Mouse (Mus musculus) mature B cell (primary cell): ENCODE measurements around the gene Efs.

Source experiments
- in situ Hi-C: fragments of 300-500 bp; cut with MboI; formaldehyde crosslinking; loops from 2 replicates; pipeline ENCODE4 v1.14.3; 2019

Efs gene

GRCm38 (mm10) chr14:54920076-54920685 lies 5.7 kb downstream of the Efs start:
- in situ Hi-C loops: no loop called here

GRCm38 (mm10) chr14:54913343-54913742 lies 12.6 kb downstream of the Efs start:
- in situ Hi-C loops: no loop called here

DNA sequence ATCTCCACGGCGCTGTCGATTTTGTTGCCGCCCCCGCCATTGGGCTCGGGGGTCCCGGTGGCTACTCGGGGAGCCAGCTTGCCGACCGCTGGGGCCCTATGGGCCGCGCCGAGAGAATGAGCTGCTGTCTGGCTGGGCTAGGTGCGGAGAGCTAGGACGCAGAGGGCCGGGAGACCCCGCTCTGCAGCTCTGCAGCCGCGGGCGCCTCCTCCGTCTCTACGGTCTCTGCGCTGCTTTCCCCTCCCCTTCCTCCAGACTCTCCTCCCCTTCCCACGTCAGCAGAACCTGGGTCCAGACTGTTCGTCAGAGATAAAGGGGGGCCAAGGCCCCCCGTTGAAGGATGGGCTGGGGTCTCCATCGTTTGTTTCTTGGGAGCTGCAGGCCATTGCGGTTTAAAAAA lies 13.0 kb downstream of the Efs start, which contains the start of gene Slc22a17:
TSS of gene Slc22a17 (minus strand) at position 247 of the 400 bp plus-strand sequence.
- in situ Hi-C loops: no loop called here

DNA sequence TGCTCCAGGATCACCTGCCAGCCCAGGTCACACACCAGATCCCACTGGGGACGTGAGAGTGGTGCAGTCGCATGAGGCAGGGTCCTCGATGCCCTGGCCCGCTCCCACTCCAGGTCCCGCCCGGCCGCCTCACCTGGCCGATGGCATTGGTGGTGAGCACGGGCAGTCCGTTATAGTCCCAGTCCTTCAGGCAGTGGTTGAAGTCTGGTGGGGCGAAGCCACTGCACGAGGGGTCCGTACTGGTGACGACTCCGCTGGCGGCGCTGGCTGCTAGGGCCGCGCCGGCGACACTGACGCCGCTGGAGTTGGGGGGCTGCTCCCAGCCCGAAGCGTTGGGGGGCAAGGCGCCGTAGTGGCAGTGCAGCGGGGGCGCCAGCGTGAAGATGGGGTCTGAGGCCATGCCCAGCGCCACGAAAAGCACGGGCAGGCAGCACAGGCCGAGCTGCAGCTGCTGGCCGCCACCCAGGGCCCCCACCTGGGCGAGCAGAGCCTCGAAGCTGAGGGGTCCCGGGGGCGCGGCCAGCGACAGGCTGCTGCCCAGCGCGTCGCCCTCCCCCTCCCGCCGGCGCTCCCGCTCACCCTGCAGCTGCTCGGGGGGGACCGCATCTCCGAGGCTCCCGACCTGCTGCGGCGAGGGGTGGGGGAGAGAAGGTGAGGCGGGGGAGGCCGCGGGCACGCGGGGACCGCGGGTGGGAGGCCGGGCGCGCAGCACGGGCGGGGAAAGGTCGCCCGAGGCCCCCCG lies 13.6 kb downstream of the Efs start:
- in situ Hi-C loops: no loop called here

- in situ Hi-C loops: loop anchor here (10.0 kb wide), 1 partner anchor 106 kb away; the partner anchor contains the start of gene Ngdn
Observed at GRCm38 (mm10) chr14:54908682-54909081, 17.2 kb downstream of the Efs start.

- in situ Hi-C loops: loop anchor here (10.0 kb wide), 1 partner anchor 111 kb away; the partner anchor contains the start of gene Ngdn
Observed at GRCm38 (mm10) chr14:54903641-54904040, 22.3 kb downstream of the Efs start.

GRCm38 (mm10) chr14:54900383-54900782 lies 25.5 kb downstream of the Efs start:
- in situ Hi-C loops: loop anchor here (10.0 kb wide), 1 partner anchor 114 kb away; the partner anchor contains the start of gene Ngdn

DNA sequence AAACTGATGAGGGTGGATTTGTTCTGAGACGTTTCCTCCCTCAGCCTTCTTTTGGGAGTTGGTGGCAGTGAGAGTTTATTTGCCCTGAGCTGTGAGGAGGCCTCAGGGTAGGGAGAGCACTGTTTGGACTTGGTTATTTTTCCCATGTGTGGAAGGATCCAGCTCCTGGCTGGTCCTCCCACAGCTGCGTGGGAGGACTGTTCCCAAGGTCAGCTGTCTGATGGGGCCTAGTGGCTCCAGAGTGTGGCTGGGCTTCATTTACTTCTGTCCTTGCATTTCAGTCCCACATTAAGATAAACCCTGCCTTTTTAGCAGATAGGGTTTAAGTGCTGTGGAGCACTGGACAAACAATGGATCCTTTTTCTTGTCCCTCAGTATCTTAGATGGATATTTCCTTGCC lies 28.5 kb downstream of the Efs start:
- in situ Hi-C loops: no loop called here

- in situ Hi-C loops: no loop called here
Observed at GRCm38 (mm10) chr14:54894296-54895151, 31.4 kb downstream of the Efs start.

GRCm38 (mm10) chr14:54893651-54894181 lies 32.2 kb downstream of the Efs start:
- in situ Hi-C loops: no loop called here

GRCm38 (mm10) chr14:54892200-54892599 lies 33.7 kb downstream of the Efs start, which contains the start of gene Pabpn1:
TSS of gene Pabpn1 (plus strand) at chr14:54892500.
- in situ Hi-C loops: no loop called here

- in situ Hi-C loops: no loop called here
Observed at GRCm38 (mm10) chr14:54885309-54885708, 40.6 kb downstream of the Efs start.

DNA sequence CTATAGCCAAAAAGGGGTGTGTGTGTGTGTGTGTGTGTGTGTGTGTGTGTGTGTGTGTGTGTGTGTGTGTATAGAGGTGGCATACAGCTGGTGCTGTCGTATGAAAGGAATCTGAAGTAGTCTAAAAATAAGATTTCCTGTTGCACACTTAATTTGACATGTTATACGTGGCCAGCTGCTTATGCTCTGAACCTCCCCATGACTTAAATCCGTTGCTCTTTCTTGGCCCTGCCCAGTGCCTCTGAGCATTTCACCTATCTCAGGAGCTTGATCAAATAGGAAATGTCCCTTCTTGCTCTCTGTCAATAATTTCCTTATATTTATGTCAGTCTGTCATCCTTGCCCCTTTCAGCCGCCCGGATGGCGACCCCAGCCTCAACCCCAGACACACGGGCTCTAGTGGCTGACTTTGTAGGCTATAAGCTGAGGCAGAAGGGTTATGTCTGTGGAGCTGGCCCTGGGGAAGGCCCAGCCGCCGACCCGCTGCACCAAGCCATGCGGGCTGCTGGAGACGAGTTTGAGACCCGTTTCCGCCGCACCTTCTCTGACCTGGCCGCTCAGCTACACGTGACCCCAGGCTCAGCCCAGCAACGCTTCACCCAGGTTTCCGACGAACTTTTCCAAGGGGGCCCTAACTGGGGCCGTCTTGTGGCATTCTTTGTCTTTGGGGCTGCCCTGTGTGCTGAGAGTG lies 41.8 kb downstream of the Efs start:
- in situ Hi-C loops: no loop called here

DNA sequence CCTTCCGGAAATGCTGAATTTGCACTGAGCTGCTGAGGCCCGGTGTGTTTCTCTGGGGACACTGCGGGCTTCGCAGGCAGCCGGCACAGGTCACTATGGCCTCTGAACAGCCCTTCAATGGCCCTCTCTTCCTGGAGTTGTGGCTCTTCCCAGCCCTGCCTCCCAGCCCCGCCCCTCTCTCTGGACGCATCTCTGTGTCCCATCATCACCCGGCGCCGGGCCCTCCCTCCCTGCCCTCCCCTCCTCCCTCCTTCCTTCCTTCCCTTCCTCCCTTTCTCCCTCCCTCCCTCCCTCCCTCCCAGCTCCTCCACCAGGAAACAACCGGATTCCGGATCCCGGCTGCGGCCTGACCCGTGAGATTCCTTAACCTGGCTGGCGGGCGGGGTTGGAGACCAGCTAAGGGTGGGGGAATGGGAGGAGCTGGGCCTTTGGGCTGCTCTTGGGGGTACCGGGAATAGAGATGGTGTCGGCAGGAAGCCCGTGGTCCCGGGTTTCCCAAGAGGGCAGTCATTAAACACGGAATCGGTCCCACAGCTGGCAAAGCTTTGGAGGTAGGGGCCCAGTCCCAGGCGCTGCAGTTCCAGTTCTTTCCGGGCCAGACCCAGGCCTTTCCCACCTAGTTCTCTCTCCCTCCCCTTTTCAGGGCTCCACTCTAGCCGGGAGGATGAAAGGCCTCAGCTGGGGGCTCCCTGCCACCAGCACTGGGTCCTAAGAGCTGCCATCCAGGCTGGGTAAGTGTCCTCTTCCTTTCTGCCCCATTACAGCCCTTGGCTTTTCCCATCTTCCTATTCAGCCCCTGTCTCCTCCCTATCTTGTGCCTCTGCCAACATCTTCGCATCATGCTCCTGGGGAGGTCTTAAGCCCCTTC lies 42.5 kb downstream of the Efs start, which contains the start of the genes Bcl2l2 and Gm20521:
TSS of gene Bcl2l2 (plus strand) at position 224 of the 868 bp plus-strand sequence.
TSS of gene Gm20521 (plus strand) at position 288 of the 868 bp plus-strand sequence.
- in situ Hi-C loops: no loop called here

GRCm38 (mm10) chr14:54877048-54877715 lies 48.7 kb downstream of the Efs start, which contains the start of gene Ppp1r3e:
TSS of gene Ppp1r3e (minus strand) at chr14:54877550.
- in situ Hi-C loops: no loop called here

- in situ Hi-C loops: no loop called here
Observed at GRCm38 (mm10) chr14:54876539-54877047, 49.3 kb downstream of the Efs start.

DNA sequence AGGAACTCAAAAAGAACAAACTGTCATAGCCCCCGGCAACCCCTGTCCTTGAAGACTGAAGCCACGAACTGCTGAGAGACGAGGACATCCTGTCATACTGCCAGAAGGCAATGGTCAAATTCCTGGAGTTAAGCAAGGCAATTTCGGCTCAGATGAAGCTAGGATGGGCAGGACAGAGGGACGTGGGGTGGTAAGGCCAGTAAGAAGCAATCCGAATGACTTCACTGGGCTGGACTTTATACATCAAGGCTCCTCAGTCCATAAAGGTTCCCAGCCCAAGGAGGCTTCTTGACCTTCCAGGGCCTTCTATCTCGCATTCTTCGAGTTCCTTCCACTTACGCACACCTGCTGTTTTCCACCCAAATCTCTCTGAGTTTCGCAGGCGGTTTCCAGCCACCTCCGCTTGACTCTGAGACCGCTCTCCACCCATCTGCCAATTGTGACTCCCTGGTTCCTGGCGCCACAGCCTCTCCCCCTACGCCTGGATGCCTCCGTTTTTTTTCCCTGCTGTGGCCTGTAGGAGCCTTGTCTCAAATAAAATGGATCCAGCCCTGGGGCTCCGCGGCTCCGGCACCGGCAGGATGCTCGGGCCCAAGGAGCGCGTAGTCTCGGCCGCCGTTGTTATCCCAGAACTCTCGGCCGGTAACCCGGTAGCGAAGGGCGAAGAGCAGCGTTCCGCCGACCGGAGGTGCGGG lies 49.9 kb downstream of the Efs start:
- in situ Hi-C loops: no loop called here

GRCm38 (mm10) chr14:54874165-54874564 lies 51.8 kb downstream of the Efs start:
- in situ Hi-C loops: no loop called here

DNA sequence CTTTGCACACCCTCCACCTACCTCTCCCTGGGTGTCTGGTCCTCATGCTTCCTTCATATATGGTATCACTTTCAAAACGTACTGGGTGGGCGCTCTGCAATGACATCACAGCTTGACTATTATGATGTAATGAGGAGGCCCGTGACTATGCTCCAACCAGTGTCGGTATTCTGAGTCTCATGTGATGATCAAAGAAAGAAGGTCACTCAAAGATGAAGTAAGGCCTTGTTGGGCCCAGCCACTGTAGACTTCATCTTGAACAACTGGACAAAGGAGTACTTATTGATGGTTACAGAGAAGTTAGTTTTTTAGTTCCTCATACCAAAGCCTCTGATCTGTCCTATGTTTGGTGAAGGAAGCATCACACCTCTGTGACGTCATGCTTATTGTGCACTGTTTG lies 55.1 kb downstream of the Efs start, which contains the start of gene Homez:
TSS of gene Homez (minus strand) at position 101 of the 400 bp plus-strand sequence.
- in situ Hi-C loops: no loop called here
